Mouse (Mus musculus): Measurements from ENCODE around the gene Map10. TPM values are rescaled to one million over a fixed set of nuclear protein-coding genes. Genes with fewer than 3 reads are reported as not detected.

The Map10 gene
- polyA plus RNA-seq, 1 experiment = 2.8 TPM

GRCm38 (mm10) chr8:125667248-125667647 is 2.4 kb upstream of the Map10 start:
- Histone ChIP-seq H3K4me3 (ENCODE audit: insufficient read depth, low read length) (no peak overlapping the region), H3K4me1 (ENCODE audit: control insufficient read depth, insufficient read depth, low read length) (no peaks in the 10 kb centered on the region), H3K27ac (ENCODE audit: insufficient read depth, low read length) (no peak overlapping the region)
- TF ChIP-seq CTCF (IDR thresholded peaks at IDR 0.05; ENCODE audit: borderline replicate concordance, insufficient read depth, low read length) (no peak), POLR2A (IDR thresholded peaks at IDR 0.05; ENCODE audit: low read depth, low read length) (no peak)

DNA sequence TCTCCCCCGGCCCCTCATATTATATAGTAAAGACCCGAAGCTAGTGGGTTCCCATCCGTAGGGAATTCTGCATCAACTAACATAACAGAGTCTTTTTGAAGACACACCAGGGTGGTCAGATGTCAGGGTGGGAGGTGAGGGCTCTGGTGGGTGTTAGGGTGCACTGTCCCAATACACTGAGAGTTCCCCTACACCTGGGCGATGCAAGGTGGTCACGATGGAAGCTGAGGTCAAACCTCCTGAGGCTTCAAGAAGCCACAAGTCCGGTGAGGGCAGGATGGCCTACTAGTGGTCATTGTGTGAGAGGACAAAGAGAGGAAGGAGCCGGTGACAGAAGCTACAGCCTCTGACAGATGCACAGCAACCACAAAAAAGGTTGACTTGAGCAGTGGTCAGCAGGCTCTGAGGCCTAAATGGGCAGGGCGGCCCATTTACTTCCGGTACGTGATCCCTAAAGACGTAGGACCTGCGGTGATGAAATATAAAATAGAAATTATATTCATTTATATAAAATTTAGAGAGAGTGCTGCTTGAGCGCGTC is 389 bp upstream of the Map10 start:
- no peak overlapping the region for H3K4me3 ChIP-seq (ENCODE audit: insufficient read depth, low read length)
- no peak overlapping the region for H3K27ac ChIP-seq (ENCODE audit: insufficient read depth, low read length)
- no peaks in the 10 kb centered on the region for H3K4me1 ChIP-seq (ENCODE audit: control insufficient read depth, insufficient read depth, low read length)

GRCm38 (mm10) chr8:125670420-125670819 is 802 bp downstream of the Map10 start:
- no peak overlapping the region for H3K4me3 ChIP-seq (ENCODE audit: insufficient read depth, low read length)
- H3K4me1 ChIP-seq (ENCODE audit: control insufficient read depth, insufficient read depth, low read length) = no peaks in the 10 kb centered on the region
- TF ChIP-seq CTCF (IDR thresholded peaks at IDR 0.05; ENCODE audit: borderline replicate concordance, insufficient read depth, low read length) = no peak
- TF ChIP-seq POLR2A (IDR thresholded peaks at IDR 0.05; ENCODE audit: low read depth, low read length) = no peak
- no peak overlapping the region for H3K27ac ChIP-seq (ENCODE audit: insufficient read depth, low read length)

More for the DNA sequence above, 389 bp upstream of the Map10 start:
- TF ChIP-seq CTCF (IDR thresholded peaks at IDR 0.05; ENCODE audit: borderline replicate concordance, insufficient read depth, low read length) = no peak
- no peak for TF ChIP-seq POLR2A (IDR thresholded peaks at IDR 0.05; ENCODE audit: low read depth, low read length)

DNA sequence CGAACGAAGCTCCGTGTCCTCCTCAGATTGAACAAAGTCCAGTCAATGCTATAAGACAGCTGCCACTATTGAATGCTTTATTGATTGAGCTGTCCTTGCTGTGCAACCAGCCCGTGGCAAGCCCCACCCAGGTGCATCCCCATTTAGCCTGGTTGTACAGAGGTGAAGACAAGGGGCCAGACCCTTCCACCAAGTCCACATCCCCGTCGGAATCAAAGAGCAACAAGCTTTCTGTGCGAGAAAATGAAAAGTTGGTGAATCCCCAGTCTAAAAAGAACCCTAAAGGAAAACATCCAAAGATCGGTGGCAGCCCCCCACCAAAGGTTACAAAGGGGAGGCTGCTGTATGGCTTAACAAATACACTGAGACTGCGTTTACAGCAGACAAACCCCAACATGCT is 1.3 kb downstream of the Map10 start:
- Histone ChIP-seq H3K4me1 (ENCODE audit: control insufficient read depth, insufficient read depth, low read length) (no peaks in the 10 kb centered on the region), H3K27ac (ENCODE audit: insufficient read depth, low read length) (no peak overlapping the region), H3K4me3 (ENCODE audit: insufficient read depth, low read length) (no peak overlapping the region)
- TF ChIP-seq POLR2A (IDR thresholded peaks at IDR 0.05; ENCODE audit: low read depth, low read length) (no peak), CTCF (IDR thresholded peaks at IDR 0.05; ENCODE audit: borderline replicate concordance, insufficient read depth, low read length) (no peak)

GRCm38 (mm10) chr8:125671371-125671770 is 1.8 kb downstream of the Map10 start:
- no peak overlapping the region for H3K4me3 ChIP-seq (ENCODE audit: insufficient read depth, low read length)
- no peak overlapping the region for H3K27ac ChIP-seq (ENCODE audit: insufficient read depth, low read length)
- no peaks in the 10 kb centered on the region for H3K4me1 ChIP-seq (ENCODE audit: control insufficient read depth, insufficient read depth, low read length)
- TF ChIP-seq CTCF (IDR thresholded peaks at IDR 0.05; ENCODE audit: borderline replicate concordance, insufficient read depth, low read length) (no peak), POLR2A (IDR thresholded peaks at IDR 0.05; ENCODE audit: low read depth, low read length) (no peak)

DNA sequence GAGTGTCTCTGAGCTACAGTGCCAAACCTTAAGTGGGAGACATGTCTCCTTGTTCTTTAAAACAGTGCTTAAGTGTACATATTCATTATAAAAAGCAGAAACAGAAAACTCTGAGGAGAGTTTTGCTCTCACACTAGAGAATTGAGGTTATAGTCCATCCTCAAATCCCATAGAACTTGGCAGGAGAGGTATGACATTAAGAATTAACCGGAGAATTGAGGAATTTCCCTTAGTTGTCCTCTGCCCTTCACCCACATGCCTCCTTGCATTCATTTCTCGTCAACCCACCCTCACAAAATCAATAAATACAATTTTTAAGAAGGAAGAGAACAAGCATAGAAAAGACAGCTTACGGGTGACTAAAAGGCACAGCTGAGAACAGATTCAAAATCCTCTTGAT is 6.2 kb downstream of the Map10 start:
- no peak overlapping the region for H3K27ac ChIP-seq (ENCODE audit: insufficient read depth, low read length)
- no peak overlapping the region for H3K4me3 ChIP-seq (ENCODE audit: insufficient read depth, low read length)
- TF ChIP-seq POLR2A (IDR thresholded peaks at IDR 0.05; ENCODE audit: low read depth, low read length) (no peak), CTCF (IDR thresholded peaks at IDR 0.05; ENCODE audit: borderline replicate concordance, insufficient read depth, low read length) (no peak)
- no peaks in the 10 kb centered on the region for H3K4me1 ChIP-seq (ENCODE audit: control insufficient read depth, insufficient read depth, low read length)

GRCm38 (mm10) chr8:125677484-125677883 is 7.9 kb downstream of the Map10 start:
- H3K4me3 ChIP-seq (ENCODE audit: insufficient read depth, low read length) = no peak overlapping the region
- H3K4me1 ChIP-seq (ENCODE audit: control insufficient read depth, insufficient read depth, low read length) = no peaks in the 10 kb centered on the region
- TF ChIP-seq POLR2A (IDR thresholded peaks at IDR 0.05; ENCODE audit: low read depth, low read length) (no peak), CTCF (IDR thresholded peaks at IDR 0.05; ENCODE audit: borderline replicate concordance, insufficient read depth, low read length) (no peak)
- no peak overlapping the region for H3K27ac ChIP-seq (ENCODE audit: insufficient read depth, low read length)

DNA sequence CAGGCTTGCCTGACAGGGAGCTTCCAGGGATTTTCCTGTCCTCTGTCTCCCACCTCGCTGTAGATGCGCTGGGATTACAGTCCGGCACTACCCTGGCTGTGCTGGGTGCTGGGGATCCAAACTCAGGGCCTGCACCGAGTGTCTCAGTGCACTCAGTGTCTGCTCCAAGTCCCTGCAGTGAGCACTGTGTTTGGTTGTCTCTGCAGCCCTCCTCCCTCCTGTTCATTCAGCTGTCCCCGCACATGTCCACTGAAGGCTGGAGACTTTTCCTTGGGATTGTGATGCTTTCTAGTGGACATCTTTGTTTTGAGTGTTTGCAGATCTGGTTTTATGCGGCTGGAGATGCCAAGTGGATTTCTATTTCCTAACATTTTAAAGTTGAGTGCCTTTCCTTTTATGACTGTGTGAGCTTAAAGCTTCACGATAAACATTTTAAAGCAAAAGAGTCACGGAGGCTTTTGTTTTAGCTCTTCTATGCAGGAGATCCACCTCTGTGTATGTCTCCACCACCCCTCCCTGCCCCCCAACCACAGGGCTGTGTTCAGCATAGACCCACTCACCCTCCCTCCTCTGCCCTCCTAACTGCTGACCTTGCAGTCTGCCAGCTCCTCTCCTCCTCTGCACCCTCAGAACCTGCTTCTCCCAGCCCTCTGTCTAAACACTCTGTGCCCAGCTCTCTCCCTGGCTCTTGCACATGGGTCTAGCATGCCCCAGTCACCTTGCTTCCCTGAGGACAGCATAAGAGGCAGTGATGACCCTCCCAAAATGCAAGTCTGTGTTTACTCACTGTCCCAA is 9.4 kb downstream of the Map10 start:
- Histone ChIP-seq H3K4me3 (ENCODE audit: insufficient read depth, low read length) (no peak overlapping the region), H3K4me1 (ENCODE audit: control insufficient read depth, insufficient read depth, low read length) (no peaks in the 10 kb centered on the region), H3K27ac (ENCODE audit: insufficient read depth, low read length) (no peak overlapping the region)
- no peak for TF ChIP-seq CTCF (IDR thresholded peaks at IDR 0.05; ENCODE audit: borderline replicate concordance, insufficient read depth, low read length)
- no peak for TF ChIP-seq POLR2A (IDR thresholded peaks at IDR 0.05; ENCODE audit: low read depth, low read length)

DNA sequence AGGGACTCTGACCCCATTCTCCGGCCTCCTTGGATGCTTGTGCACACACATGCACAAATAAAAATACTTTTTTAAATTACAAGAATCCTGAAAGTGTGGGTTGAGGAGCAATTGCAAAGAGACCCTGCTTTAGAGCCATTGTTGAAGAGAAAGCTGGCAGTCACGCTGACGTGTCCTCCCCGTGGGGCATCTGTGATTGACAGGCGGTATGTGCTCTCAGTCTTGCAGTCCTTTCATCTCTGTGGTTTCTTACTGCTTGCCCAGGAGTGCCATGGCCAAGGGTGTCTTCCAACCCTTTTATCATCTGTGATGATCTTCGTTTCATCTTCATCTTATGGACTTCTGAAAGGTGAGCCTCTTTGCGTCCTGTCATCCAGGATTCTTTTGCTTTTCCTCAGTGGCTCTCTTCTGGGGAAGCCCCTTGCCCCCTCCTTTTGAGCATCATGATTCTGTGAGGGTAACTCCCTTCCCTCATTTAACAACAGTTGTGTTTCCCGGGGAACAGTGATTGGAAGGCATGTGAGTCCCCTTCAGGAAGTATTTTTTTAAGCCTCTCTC is 11.3 kb downstream of the Map10 start:
- no peaks in the 10 kb centered on the region for H3K4me1 ChIP-seq (ENCODE audit: control insufficient read depth, insufficient read depth, low read length)
- no peak overlapping the region for H3K27ac ChIP-seq (ENCODE audit: insufficient read depth, low read length)
- no peak overlapping the region for H3K4me3 ChIP-seq (ENCODE audit: insufficient read depth, low read length)
- TF ChIP-seq POLR2A (IDR thresholded peaks at IDR 0.05; ENCODE audit: low read depth, low read length) = no peak
- no peak for TF ChIP-seq CTCF (IDR thresholded peaks at IDR 0.05; ENCODE audit: borderline replicate concordance, insufficient read depth, low read length)

- no peaks in the 10 kb centered on the region for H3K4me1 ChIP-seq (ENCODE audit: control insufficient read depth, insufficient read depth, low read length)
- TF ChIP-seq CTCF (IDR thresholded peaks at IDR 0.05; ENCODE audit: borderline replicate concordance, insufficient read depth, low read length) = no peak
- no peak for TF ChIP-seq POLR2A (IDR thresholded peaks at IDR 0.05; ENCODE audit: low read depth, low read length)
- H3K4me3 ChIP-seq (ENCODE audit: insufficient read depth, low read length) = no peak overlapping the region
- no peak overlapping the region for H3K27ac ChIP-seq (ENCODE audit: insufficient read depth, low read length)
Measured at GRCm38 (mm10) chr8:125685216-125685760, 15.7 kb downstream of the Map10 start.

Data from embryonic fibroblast, embryonic 13.5 days (primary cell).